Mouse (Mus musculus): ENCODE data around the gene Slamf6.

DNA sequence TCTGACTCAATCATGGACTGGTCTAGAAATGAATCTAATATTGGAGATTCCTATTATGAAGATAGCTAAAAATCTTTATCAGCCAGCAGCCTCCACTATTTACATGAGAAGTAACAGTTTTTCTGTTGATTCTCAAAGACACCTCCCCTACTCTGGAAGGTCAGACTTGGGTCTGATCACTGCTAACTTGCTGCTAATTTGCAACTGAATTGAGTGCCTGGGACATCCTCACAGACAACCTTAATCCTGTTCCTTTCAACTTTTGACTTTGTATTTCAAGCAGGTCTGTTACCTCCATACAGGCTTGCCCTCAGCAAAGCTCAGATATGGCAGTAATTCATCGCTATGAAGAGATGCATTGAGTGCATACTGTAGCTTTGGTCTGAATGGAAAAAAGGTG, 13.3 kb upstream of the Slamf6 start:
- TF ChIP-seq CTCF (IDR thresholded peaks at IDR 0.05; ENCODE audit: borderline replicate concordance, insufficient read depth, low read length): no peak
- no peak for TF ChIP-seq POLR2A (IDR thresholded peaks at IDR 0.05; ENCODE audit: low read depth, low read length)
